Mouse (Mus musculus) testis, adult 2 months (tissue): ENCODE results near the gene Frzb.

ENCODE experiments used
- CTCF ChIP-seq: fragments of 200-500 bp; IDR thresholded peaks from 2 replicates; pipeline ENCODE4 v1.5.1; 2012; ENCODE audit warnings: low read depth, mild to moderate bottlenecking, inconsistent platforms, low read length, moderate library complexity; ENCODE audit not compliant: control insufficient read depth, insufficient read depth, insufficient replicate concordance
- POLR2A ChIP-seq: fragments of 200-500 bp; IDR thresholded peaks from 2 replicates; pipeline ENCODE4 v1.6.1; 2012; ENCODE audit warnings: low read depth, mild to moderate bottlenecking, inconsistent platforms, low read length, moderate library complexity; ENCODE audit not compliant: control insufficient read depth

DNA sequence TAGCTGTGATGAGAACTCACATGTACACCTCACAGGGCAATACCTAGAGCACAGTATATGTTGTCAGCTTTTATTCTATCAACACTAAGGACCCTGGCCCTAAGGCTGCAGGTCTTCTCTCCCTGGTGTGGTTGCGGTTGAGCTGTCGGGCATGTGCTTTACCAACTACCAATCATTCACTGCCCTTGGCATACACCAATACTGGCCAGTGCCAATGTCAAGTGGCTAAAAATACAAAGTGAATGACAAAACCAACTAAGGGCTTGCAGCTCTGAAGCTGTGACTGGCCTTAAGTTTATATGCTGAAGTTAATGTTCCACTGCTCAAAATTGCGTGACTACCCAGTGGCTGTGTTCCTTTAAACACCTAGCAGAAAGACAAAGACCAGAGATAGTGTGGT, 6.0 kb downstream of the Frzb start:
- TF ChIP-seq CTCF (no peak), POLR2A (no peak)
